Mouse (Mus musculus) myocyte (in vitro differentiated cells): ENCODE results near the gene Dph6.

Source experiments
- POLR2A ChIP-seq: IDR thresholded peaks from one replicate; pipeline ENCODE4 v1.6.1; 2011; ENCODE audit warnings: low read depth, mild to moderate bottlenecking, control low read depth, moderate library complexity; ENCODE audit not compliant: insufficient read length
- REST ChIP-seq: IDR thresholded peaks from one replicate; pipeline ENCODE4 v1.6.1; 2011; ENCODE audit warnings: mild to moderate bottlenecking, control low read depth, moderate library complexity; ENCODE audit not compliant: insufficient read depth, insufficient read length
- USF1 ChIP-seq: IDR thresholded peaks from one replicate; pipeline ENCODE4 v1.6.1; 2011; ENCODE audit warnings: low read depth, mild to moderate bottlenecking, control low read depth, moderate library complexity

GRCm38 (mm10) chr2:114540416-114540815 is 114.3 kb downstream of the Dph6 start:
- TF ChIP-seq POLR2A (no peak), USF1 (no peak), REST (no peak)
